Mouse (Mus musculus): ENCODE measurements around the gene Mfrp. TPM values are rescaled to one million over a fixed set of nuclear protein-coding genes. Genes with fewer than 3 reads are reported as not detected.

The Mfrp gene
- total and polyA plus RNA-seq, 2 experiments from 2014 or later = 0.24 to 4.0 TPM

- Histone ChIP-seq H3K9ac (replicated peaks; ENCODE audit: low read length) (no peak overlapping the region), H3K4me3 (ENCODE audit: low read length) (no peak overlapping the region), H3K27me3 (ENCODE audit: insufficient read depth, low read length) (peaks cover 2% of the 10 kb centered on the region; the same call in 1 of the 2 replicates), H3K27ac (no peak overlapping the region), H3K36me3 (ENCODE audit: insufficient read depth, low read length) (no peaks in the 10 kb centered on the region), H3K4me1 (ENCODE audit: insufficient read depth, low read length) (peaks cover 4% of the 10 kb centered on the region), H3K9me3 (ENCODE audit: low read length) (no peaks in the 10 kb centered on the region), H3K4me2 (ENCODE audit: low read depth, low read length) (no peak overlapping the region)
- no peak for DNase-seq (ENCODE audit: low spot score)
- no peak for ATAC-seq
- WGBS = 35% methylated on average over 3 of the region's 3 CpGs
- no peak for TF ChIP-seq CTCF (IDR thresholded peaks at IDR 0.05; ENCODE audit: low read depth)
These were observed 25.8 kb downstream of the Mfrp start for GRCm38 (mm10) chr9:44127351-44127801.

GRCm38 (mm10) chr9:44129633-44130032 lies 28.1 kb downstream of the Mfrp start:
- 13% methylated on average over 9 of the region's 9 CpGs for WGBS
- no peak for TF ChIP-seq CTCF (IDR thresholded peaks at IDR 0.05; ENCODE audit: low read depth)
- peaks cover 13% of the 10 kb centered on the region for H3K4me1 ChIP-seq (ENCODE audit: insufficient read depth, low read length)
- H3K36me3 ChIP-seq (ENCODE audit: insufficient read depth, low read length) = no peaks in the 10 kb centered on the region
- peak overlapping the region; percentile 59 for H3K4me2 ChIP-seq (ENCODE audit: low read depth, low read length)
- H3K27ac ChIP-seq = 0 out of 2 replicates have a peak overlapping the region, but pooled peaks have one; percentile 22
- DNase-seq (ENCODE audit: low spot score) (no peak), ATAC-seq (no peak)
- peak overlapping the region; percentile 26 for H3K4me3 ChIP-seq (ENCODE audit: low read length)
- peak overlapping the region; percentile 26; the same call in 1 of the 2 replicates for H3K9ac ChIP-seq (replicated peaks; ENCODE audit: low read length)
- H3K9me3 ChIP-seq (ENCODE audit: low read length) = no peaks in the 10 kb centered on the region
- H3K27me3 ChIP-seq (ENCODE audit: insufficient read depth, low read length) = peaks cover 14% of the 10 kb centered on the region; the same call in 1 of the 2 replicates

GRCm38 (mm10) chr9:44130034-44130433 lies 28.5 kb downstream of the Mfrp start:
- Histone ChIP-seq H3K27ac (0 out of 2 replicates have a peak overlapping the region, but pooled peaks have one; percentile 22), H3K36me3 (ENCODE audit: insufficient read depth, low read length) (no peaks in the 10 kb centered on the region)

GRCm38 (mm10) chr9:44130581-44131275 lies 29.2 kb downstream of the Mfrp start:
- Histone ChIP-seq H3K4me2 (ENCODE audit: low read depth, low read length) (peak overlapping the region; percentile 59; the same call in 1 of the 2 replicates), H3K27me3 (ENCODE audit: insufficient read depth, low read length) (peaks cover 14% of the 10 kb centered on the region; the same call in 1 of the 2 replicates), H3K9me3 (ENCODE audit: low read length) (no peaks in the 10 kb centered on the region), H3K4me1 (ENCODE audit: insufficient read depth, low read length) (peaks cover 13% of the 10 kb centered on the region), H3K9ac (replicated peaks; ENCODE audit: low read length) (no peak overlapping the region), H3K27ac (no peak overlapping the region), H3K4me3 (ENCODE audit: low read length) (no peak overlapping the region), H3K36me3 (ENCODE audit: insufficient read depth, low read length) (no peaks in the 10 kb centered on the region)
- no peak for TF ChIP-seq CTCF (IDR thresholded peaks at IDR 0.05; ENCODE audit: low read depth)
- 22% methylated on average over 19 of the region's 19 CpGs for WGBS
- DNase-seq (ENCODE audit: low spot score) (no peak), ATAC-seq (peak; percentile 18; the same call in 1 of the 2 replicates)

More at GRCm38 (mm10) chr9:44130034-44130433, 28.5 kb downstream of the Mfrp start:
- peak overlapping the region; percentile 26; the same call in 1 of the 2 replicates for H3K9ac ChIP-seq (replicated peaks; ENCODE audit: low read length)
- peak overlapping the region; percentile 59 for H3K4me2 ChIP-seq (ENCODE audit: low read depth, low read length)
- H3K9me3 ChIP-seq (ENCODE audit: low read length) = no peaks in the 10 kb centered on the region
- peaks cover 13% of the 10 kb centered on the region for H3K4me1 ChIP-seq (ENCODE audit: insufficient read depth, low read length)
- H3K27me3 ChIP-seq (ENCODE audit: insufficient read depth, low read length) = peaks cover 14% of the 10 kb centered on the region; the same call in 1 of the 2 replicates
- ATAC-seq (0 out of 2 replicates have a peak, but pooled peaks have one; percentile 25), DNase-seq (ENCODE audit: low spot score) (peak; percentile 20)
- no peak for TF ChIP-seq CTCF (IDR thresholded peaks at IDR 0.05; ENCODE audit: low read depth)
- under 1% methylated on average over 27 of the region's 27 CpGs for WGBS
- H3K4me3 ChIP-seq (ENCODE audit: low read length) = peak overlapping the region; percentile 26

- ATAC-seq (no peak), DNase-seq (ENCODE audit: low spot score) (no peak)
- TF ChIP-seq CTCF (IDR thresholded peaks at IDR 0.05; ENCODE audit: low read depth) = no peak
- Histone ChIP-seq H3K4me2 (ENCODE audit: low read depth, low read length) (no peak overlapping the region), H3K9ac (replicated peaks; ENCODE audit: low read length) (no peak overlapping the region), H3K4me3 (ENCODE audit: low read length) (no peak overlapping the region), H3K27me3 (ENCODE audit: insufficient read depth, low read length) (peaks cover 19% of the 10 kb centered on the region; the same call in 1 of the 2 replicates), H3K9me3 (ENCODE audit: low read length) (no peaks in the 10 kb centered on the region), H3K27ac (peak overlapping the region; percentile 8; the same call in 1 of the 2 replicates), H3K36me3 (ENCODE audit: insufficient read depth, low read length) (no peaks in the 10 kb centered on the region), H3K4me1 (ENCODE audit: insufficient read depth, low read length) (peaks cover 11% of the 10 kb centered on the region)
- 49% methylated on average over 7 of the region's 7 CpGs for WGBS
These were observed 29.7 kb downstream of the Mfrp start for GRCm38 (mm10) chr9:44131276-44131590.

GRCm38 (mm10) chr9:44132200-44132599 lies 30.7 kb downstream of the Mfrp start:
- H3K4me2 ChIP-seq (ENCODE audit: low read depth, low read length) = no peak overlapping the region
- no peaks in the 10 kb centered on the region for H3K36me3 ChIP-seq (ENCODE audit: insufficient read depth, low read length)
- 71% methylated on average over 5 of the region's 5 CpGs for WGBS
- TF ChIP-seq CTCF (IDR thresholded peaks at IDR 0.05; ENCODE audit: low read depth) = no peak
- H3K4me3 ChIP-seq (ENCODE audit: low read length) = no peak overlapping the region
- H3K9ac ChIP-seq (replicated peaks; ENCODE audit: low read length) = no peak overlapping the region
- DNase-seq (ENCODE audit: low spot score) (no peak), ATAC-seq (no peak)
- no peaks in the 10 kb centered on the region for H3K9me3 ChIP-seq (ENCODE audit: low read length)
- H3K27me3 ChIP-seq (ENCODE audit: insufficient read depth, low read length) = peaks cover 21% of the 10 kb centered on the region; the same call in 1 of the 2 replicates
- H3K27ac ChIP-seq = no peak overlapping the region
- H3K4me1 ChIP-seq (ENCODE audit: insufficient read depth, low read length) = peaks cover 8% of the 10 kb centered on the region
